Mouse (Mus musculus) ES-Bruce4 (cell line): ENCODE data around the gene Wdr89.

Source experiments
- CTCF ChIP-seq: IDR thresholded peaks from one replicate; pipeline ENCODE4 v1.8.1; 2011; ENCODE audit warnings: low read depth, low read length
- POLR2A ChIP-seq: IDR thresholded peaks from one replicate; pipeline ENCODE4 v1.8.1; 2011; ENCODE audit warnings: low read length; ENCODE audit not compliant: insufficient read depth

GRCm38 (mm10) chr12:75669258-75670106, at the start of gene Wdr89:
- no peak for TF ChIP-seq CTCF
- peak; percentile 74 for TF ChIP-seq POLR2A
